Mouse (Mus musculus): ENCODE results near the gene N4bp2l1.
A peak's percentile ranks its signal among the peaks of the same experiment; 100 is the strongest.

Gene N4bp2l1

DNA sequence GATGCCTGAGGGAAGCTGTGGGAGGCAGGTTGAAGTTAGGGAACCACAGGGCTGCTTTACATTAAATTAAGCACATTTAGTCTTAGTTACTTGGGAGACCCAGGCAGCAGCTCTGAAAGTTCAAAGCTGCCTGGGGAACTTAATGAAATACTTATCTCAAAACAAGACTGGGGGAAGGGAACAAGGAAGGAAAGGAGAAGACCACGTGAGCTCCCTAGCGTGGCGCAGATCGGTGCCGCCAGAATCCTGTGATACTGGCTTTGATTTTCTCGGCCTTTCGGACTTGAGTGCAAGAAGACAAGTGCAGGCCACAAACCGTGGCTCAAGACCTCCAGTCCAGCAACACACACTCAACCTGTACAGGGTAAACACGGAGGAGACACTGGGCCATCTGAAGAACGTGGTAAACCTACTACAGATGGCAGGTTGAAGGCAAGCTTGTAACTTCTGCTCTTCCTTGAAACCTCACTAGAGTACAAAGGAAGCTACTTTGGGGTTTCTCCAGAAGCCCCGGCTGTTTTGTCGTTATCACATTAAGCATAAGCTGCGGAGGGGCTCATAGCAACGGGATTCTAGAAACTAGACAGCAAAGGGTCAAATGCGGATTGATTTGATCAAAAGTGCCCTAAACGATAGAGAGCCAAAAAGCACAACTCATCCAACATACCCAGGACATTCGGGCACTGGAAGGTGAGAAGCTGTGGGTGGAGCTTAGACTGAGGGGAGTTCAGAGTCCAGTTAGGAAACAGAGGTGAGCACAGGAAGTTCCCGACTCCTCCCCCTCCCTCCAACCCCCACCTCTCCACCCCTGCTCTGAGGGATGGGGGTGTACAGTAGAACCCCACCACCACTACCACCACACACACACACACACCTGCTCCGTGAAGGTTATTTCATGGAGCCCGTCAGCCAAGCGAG, 1.5 kb upstream of the N4bp2l1 start:
- DNase-seq (ENCODE audit: low read depth, low spot score): no peak

DNA sequence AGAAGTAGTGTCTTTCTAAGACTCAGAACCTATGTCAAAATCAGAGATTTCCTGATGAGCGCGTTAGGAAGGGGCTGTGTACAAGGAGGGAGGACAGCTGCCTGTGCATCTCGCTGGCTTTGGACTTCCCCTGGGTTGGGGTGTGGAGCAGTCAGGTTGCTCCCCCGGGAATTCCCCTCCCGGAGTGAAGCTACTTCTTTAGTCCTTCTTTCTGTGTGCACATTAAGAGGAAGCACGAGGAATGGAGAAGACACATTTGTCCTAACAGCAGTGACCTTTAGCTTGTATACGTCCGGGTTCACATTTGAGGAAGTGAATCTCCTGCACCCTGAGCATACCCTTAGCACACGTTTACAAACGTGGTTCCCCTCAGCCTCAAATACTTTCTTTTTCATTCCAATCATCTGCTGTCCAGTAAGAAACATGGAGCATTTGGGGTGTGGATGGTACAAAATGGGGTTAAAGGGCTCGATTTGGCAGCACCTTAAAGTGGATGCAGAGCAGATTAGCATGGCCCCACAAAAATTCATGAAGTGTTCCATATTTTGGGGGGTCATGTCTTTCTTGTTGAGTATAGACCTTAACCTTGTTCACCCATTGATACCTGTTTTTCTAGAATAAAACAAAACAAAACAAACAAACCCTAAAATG, 1.5 kb downstream of the N4bp2l1 start:
- DNase-seq (ENCODE audit: low read depth, low spot score): no peak

DNA sequence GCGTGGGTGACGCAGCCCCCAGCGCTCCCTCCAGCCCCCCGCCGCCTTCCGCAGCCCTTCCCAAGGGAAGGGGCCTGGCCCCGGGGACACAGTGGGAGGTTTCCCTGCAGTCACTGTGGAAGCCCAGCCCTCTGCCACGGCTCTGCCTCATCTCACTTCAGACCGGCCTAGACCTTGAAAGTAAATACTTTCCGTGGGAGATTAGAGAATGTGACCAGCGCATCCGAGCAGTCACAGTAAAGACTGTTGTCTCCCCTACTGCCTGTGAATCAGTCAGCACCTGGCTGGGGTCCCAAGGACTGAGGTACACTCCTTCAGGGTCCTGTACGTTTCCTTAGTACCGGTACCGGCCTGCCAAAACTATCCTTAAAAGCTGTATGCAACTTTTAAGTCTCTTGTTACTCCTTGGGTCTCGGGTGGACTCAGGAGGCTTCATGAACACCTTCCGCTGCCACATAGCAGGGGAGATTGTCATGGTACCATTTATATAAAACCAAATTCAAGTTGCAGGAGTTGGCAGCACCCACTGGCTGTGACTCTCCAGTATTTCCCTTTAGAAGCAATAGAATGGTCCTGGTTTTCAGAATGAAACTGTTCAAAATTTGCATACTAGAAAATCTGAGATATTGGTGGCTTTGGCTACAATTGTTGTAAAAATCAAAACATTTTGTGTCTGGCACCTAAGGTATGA, 2.2 kb downstream of the N4bp2l1 start:
- no peak for DNase-seq (ENCODE audit: low read depth, low spot score)

DNA sequence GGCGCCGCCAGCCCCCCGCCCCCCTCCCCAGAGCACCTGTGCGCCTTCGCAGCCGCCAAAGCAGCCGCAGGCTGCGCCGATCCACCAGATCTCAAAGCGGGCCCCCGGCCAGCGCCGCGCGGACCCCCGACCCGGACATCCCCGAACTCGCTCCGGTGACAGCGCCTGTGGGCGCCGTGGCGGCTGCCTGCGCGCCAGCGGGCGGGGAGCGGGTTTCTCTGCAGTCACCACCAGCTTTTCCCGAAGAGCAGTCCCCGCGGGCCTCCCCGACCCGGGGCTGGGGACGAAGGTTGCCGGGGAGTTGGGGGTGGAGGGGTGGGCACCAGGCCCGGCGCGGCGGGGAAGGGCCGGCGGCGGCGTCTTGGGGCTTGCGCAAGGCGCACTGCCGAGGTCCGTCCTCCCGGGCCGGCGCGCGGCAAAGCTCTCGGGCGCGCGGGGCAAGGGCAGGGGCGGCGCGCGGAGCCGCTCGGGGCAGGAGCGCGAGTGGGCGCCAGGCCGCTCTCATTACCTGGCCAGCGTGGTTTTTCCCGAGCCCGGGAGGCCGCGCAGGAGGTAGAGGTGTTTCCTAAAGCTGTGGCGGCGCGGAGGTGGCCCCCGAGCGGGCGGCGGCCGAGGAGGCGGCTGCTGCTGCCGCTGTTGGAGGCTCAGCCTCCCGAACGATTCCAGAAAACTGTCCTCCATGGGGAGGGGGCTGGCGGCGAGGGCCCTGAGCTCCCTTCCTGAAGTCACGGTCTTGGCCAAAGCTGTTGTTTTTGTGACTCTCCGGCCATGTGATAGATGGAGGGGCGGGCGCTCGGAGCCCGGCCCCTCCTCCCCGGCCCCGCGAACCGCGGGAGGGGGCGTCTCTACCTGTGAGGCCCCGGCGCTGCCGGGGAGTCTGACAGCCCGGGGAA, 3.0 kb downstream of the N4bp2l1 start:
- peak; percentile 16 for DNase-seq (ENCODE audit: low read depth, low spot score)

DNA sequence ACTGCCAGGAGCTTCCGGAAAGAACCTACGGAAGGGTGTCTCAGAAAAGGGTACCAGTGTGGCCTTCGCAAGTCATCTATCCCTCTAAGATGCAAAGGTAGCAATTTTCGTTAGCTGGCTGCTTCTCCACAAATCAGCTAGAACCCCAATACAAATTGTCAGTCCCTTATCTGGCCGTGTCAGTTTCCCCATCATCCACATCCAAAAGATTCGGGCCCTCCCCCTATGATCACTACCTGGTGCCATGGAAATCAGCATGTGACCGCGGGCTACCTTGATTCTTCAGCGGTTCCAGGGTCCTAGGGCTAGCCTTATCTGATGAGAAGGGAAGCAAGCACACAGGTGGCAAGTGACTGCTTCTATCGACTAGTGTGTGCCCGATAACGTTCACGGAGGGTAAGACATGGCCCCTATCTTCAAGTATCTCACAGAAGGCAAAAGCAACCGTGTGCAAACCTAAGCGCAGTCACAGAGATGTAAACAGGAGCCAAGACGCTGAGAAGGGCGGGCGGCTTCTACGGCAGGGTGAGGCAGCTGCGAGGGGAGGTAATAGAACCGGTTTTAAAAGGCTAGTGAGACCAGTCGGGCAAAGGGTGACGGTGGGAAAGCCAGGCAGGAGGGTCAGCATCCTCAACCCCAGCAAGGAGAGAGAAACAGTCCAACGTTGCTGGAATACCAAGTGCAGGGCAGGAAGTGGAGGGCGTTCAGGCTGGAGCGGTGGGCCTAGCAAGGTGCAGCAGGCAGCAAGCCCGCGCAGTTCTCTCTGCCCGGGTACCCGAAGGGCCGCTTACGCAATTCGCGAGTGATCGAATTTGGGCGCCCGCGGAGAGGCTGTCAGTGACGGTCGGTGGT, 3.9 kb downstream of the N4bp2l1 start:
- DNase-seq (ENCODE audit: low read depth, low spot score): no peak

DNA sequence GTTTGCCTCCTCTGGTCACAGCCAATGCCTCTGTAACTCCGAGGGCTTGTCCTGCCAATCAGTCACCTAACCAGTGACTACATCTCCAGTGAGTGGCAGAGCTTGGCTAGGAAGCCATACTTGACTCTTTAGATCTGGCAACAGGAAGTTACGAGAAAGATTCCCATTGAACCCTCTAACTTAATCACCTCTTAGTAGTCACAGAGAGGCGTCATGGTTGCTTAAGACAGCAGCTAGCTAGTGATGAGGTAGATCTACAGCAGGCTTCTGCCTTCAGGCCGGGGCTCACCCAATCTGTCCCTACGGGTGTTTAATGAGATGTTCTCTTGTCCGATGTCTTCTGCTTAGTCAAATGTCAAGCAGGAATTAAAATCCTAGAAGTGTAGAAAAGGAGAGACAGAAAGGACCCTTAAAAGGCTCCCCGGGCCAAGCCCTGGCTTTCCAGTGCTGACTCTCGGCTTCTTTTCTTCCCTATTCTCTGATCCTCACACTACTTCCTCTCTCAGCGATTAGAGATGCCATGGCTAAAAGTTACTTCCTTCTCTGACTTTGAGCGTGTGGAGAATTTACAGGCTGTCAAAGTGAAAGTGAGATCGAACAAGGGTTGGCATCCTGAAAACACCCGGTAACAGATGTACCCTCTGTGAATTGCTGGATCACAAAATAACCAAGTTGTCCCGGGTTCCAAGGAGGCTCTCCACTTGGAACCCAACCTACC, 4.6 kb downstream of the N4bp2l1 start:
- no peak for DNase-seq (ENCODE audit: low read depth, low spot score)

DNA sequence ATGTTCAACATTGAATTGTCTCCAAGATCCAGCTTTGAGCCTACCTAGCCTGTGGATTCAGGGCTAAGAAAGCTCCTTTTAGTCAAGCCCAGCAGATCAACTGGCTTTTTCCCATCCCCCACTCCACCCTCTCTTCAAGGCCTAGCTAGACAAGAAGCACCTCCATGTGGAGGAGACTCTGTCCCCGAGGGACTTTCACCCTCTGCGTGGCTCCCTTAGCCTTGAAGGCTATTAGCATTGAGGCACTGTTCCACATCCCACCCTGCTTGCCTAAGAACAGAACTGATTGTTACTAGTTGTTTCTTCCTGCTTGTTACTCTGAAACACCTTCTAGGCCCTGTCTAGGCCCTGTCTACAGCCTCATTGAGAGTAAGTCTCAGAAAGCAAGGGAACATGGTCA, 7.0 kb downstream of the N4bp2l1 start:
- no peak for DNase-seq (ENCODE audit: low read depth, low spot score)

DNA sequence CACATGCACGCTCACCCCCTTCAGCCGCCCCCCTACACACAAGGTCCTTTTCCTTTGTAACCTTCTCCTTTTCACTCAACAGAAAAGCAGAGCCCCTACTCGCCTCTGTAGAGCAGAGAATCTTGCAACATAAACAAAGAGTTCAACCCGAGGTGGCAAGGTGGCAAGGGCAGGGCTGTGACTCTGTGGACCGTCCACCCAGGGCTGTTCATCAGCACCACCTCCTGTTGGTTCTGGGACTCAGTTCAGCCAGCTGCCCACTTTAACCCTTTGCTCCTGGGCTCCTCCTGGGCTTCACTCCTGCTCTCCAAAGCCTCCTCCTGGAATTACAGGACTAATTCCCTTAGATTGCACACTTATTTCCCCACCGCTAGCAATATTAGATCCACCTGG, 12.7 kb downstream of the N4bp2l1 start:
- no peak for DNase-seq (ENCODE audit: low read depth, low spot score)

DNA sequence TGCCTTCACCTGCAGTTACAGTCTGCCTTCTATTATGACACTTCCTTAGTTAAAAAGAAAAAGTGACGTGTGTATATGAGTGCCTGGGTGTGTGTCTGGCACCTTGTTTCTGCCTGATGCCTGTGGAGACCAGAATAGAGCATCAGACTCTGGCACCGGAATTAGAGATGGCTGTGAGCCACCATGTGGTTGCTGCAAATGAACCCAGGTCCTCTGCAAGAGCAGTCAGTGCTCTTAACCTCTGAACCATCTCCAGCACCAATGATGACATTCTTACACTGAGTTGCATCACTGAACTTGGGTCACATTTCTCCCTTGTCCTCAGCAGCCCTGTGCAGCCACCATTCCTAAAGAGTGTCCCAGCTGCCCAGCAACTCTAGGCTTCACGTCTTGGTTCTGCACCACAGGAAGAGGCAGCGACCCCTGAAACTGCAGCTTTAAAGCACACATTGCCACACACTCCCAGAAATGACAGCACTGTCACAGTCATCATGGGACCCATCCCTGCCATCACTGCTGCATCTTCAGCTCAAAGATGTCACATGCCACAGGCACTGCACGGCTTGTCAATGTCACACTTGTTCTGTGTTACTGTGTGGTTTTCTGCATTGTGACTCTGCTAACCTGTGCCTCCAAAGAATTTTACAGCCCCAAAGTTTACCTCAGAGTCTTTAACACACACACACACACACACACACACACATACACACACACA, 13.2 kb downstream of the N4bp2l1 start:
- DNase-seq (ENCODE audit: low read depth, low spot score): no peak

DNA sequence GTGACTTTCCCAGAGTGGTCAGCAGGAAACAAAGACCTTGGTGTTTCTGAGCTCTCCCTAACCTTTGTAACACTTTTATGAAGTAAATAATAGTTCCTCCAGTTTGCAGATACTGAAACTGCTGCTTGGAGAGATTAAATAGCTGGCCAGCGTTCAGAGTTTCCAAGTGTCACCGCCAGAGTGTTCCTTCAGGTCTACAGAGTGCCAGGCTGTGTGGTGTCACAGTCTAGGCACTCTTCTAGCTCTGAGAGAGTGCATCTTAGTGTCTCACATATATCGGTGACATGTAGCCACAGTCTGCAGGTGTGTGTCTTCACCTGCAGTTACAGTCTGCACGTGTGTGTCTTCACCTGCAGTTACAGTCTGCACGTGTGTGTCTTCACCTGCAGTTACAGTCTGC, 13.8 kb downstream of the N4bp2l1 start:
- no peak for DNase-seq (ENCODE audit: low read depth, low spot score)

DNA sequence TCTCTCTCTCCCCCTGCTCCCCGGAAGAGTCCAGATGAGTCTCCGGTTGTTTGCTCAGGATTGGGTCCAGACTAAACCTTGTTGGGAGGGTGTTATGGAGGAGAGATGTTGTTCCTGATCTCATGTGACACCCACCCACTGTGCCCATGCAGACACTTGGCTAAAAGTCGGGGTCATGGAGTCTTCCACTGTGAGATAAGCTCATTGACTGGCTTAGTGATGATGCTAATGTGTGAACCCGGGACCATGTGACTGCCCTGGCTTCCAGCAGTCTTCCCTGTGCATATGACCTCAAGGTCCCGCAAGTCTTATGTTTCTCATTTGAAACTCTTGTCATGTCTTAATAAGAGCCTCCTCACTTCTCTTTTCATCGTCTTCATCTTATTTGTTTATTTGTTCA, 15.8 kb downstream of the N4bp2l1 start:
- no peak for DNase-seq (ENCODE audit: low read depth, low spot score)

DNA sequence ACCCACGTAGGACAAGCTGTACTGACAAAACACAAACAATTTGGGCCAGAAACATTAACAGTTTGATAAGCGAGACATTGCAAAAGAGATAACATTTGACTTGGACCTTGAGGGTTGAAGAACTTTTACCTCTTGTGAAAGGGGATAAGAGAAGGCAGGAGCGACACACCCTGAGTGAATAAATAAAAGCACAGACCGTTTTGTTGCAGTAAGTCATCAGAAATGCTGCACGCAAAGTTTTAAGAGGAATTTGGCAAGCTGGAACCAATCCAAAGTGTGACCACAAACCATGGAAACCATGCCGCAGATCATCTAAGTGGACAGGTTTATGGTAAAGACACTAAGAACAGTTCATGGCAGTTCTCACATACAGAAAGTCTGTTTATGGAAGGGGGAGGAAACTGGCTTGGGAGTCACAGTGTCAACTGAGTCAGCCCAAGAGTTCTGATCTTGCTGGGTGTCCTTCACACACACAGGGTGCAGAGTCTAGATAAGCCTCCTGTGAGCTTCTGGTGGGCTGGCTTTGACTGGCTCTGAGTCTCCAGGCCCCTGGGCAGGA, 18.3 kb downstream of the N4bp2l1 start:
- DNase-seq (ENCODE audit: low read depth, low spot score): no peak

DNA sequence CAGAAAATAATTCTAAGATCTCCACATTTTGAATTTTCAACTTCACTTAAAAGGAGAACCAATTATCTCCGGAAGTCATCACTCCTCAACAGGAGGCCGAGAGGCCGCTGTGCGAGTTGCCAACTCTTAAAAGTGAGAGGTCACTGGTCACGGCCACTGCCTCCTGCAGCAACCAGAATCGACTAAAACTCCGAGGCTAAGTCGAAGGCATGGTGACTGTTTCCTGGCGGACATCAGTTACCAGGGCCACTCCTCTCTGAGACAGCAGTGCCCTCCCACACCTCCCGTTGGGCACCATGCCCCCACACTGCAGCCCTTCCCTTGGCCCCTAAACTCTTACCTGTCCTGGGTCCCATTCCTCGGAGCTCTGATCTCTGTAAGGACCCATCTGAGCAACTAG, 20.2 kb downstream of the N4bp2l1 start:
- no peak for DNase-seq (ENCODE audit: low read depth, low spot score)

DNA sequence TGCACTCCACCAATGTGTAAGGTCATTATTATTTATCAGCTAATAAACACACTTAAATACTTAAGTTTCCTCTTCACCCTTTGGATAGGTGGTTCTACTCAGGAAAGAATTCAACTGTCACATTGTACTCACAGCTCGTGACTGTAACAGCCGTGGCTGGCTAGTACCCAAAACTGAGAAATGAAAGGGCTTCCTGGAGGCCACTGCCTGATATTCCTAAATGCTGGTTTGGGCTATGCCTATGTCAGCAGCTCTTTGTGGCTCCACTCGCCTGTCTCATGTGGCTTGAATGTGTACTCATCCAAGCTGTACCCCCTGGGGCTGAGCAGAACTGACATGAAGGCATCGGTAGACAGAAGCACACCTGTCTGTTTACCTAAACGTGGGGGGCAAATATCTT, 22.1 kb downstream of the N4bp2l1 start:
- no peak for DNase-seq (ENCODE audit: low read depth, low spot score)

DNA sequence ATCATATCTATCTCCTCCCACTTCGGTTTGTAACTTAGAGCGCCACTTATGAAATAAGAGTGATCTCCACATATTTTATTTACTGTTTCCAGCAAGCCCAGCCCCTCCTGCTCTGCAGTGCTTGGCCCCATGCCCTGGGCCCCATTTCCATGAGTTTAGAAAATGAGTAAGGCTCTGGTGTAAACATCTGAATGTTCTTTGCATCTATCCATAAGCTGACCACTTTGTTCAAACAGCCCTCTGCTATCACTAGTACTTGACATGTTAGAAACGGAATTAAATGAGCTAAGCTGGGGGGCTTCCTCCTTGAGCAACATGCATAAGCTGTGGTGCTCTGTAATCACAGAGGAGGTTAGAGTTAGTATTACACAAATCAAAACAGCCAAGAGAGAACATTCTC, 22.6 kb downstream of the N4bp2l1 start:
- DNase-seq (ENCODE audit: low read depth, low spot score): no peak

DNA sequence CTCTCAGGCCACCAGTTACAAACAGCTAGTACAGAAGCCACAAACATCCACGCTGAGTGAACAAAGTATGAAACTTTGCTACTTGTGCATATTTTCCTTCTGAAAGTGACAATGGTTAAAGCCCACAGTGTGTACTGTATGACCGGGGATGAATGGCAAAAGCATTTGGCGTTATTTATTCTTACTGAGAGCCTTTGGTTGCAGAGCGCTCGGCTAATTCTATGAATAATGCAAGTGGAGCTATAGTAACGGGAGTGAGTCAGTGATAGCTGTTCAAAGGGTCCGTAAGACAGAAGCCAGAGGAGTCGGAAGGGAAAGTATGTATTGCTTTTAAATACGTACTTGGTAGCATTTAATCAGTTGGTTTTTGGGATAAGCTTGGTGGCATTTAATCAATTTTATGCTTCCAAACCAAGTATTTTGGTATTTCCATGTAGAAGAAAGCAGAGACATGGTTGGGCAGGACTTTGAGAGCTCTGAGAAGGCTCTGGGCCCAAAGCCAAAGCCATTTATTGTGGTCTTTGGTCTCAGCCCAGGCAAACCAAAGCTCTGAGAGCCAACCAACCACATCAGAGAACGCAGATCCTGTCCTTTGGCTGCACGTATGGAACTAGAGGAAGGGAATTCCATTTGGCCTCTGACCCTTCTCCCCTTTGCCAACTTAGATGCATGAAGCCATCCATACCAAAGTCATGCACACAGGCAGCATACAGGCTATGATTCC, 26.3 kb downstream of the N4bp2l1 start:
- DNase-seq (ENCODE audit: low read depth, low spot score): no peak

DNA sequence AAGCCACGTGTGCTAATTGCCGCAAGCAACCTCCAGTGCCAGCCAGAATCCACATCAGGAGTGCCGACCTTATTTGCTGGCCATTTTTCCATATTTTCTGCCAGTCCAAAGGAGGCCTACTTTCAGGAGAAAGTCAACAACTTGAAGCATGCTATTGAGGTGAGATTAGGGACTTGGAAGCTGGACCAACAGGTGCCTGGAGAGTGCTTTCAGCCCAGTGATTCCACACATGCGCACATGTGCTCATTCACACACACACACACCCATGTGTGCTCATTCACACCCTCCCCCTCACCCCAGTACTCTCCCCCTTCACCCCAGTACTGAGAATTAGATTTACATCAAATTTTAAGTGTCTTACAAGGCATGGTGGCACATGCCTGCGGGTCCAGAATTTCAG, 30.0 kb downstream of the N4bp2l1 start:
- no peak for DNase-seq (ENCODE audit: low read depth, low spot score)

DNA sequence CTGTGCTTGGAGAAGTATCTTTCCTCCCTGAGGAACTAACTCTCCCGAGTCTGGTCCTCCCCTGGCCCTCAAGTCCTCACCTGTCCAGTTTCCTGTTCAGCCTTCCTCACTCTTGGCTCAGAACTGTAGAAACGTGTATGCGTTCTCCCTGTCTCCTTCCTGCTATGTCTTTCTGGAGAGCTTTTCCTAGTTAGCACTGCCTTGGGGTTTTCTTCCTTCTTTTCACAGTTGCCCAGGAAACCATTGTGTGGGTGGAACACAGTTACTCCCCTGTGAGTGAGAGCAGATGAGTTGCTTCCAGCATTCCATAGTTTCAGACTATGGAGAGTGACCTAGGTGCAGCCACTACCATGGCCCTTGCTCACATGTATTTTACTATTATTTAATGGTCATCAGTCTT, 30.8 kb downstream of the N4bp2l1 start:
- no peak for DNase-seq (ENCODE audit: low read depth, low spot score)
